Mouse (Mus musculus): ENCODE data around the gene Srbd1. TPM values are rescaled to one million over a fixed set of nuclear protein-coding genes. Genes with fewer than 3 reads are reported as not detected.

Gene Srbd1
- polyA plus RNA-seq, 1 experiment from 2014 or later, result 11.5 TPM

GRCm38 (mm10) chr17:85995086-85995485 is 149.9 kb downstream of the Srbd1 start:
- Histone ChIP-seq H3K27ac (ENCODE audit: low read depth, low read length) (no peak overlapping the region), H3K4me3 (ENCODE audit: low read depth, low read length) (no peak overlapping the region), H3K4me2 (no peak overlapping the region), H3K4me1 (replicated peaks; ENCODE audit: control insufficient read depth, insufficient read depth, low read length) (no peaks in the 10 kb centered on the region; the same call in 1 of the 2 replicates), H3K9ac (ENCODE audit: low read depth, low read length) (no peak overlapping the region), H3K27me3 (replicated peaks; ENCODE audit: control insufficient read depth, insufficient read depth, low read length) (no peaks in the 10 kb centered on the region), H3K9me3 (ENCODE audit: control insufficient read depth, low read length) (no peaks in the 10 kb centered on the region), H3K36me3 (ENCODE audit: control insufficient read depth, insufficient read depth, low read length) (peaks cover 6% of the 10 kb centered on the region; the same call in 1 of the 2 replicates)
- DNase-seq (ENCODE audit: low spot score), result no peak
- 96% methylated on average over 3 of the region's 4 CpGs for WGBS
- no peak for ATAC-seq (replicated peaks; ENCODE audit: low FRiP score)

DNA sequence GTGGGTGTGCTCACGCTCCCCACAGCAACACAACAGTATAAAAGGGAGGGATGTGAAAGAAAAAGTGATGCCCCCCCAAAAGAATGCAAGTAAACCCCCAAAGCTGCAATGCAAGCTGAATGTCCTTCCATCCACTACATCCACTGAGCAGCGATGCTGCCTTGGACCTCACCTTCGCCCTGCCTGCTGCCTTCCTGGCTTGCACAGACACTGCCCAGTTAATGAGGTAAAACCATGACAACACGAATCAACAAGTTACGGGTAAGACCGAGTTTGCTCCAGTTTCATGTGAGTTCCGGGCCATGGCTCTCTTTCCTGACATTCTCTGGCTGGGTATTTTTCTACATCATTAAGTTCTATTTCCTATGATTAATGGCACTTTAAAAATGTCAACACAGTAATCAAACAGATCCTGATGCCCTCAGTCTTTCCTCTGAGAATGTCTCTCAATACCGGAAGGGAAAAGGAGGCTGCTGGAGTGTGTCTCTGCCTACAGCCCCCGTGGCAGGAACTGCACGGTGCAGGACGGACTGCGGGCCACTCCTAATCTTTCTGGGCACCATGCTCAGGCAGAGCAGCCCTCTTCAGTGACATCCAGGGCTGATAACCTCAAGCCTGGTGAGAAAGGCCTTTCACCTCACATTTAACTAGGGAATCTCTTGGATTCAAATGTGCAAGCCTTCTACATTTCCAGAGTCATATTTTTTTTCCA is 155.8 kb downstream of the Srbd1 start:
- ATAC-seq (replicated peaks; ENCODE audit: low FRiP score), result no peak

DNA sequence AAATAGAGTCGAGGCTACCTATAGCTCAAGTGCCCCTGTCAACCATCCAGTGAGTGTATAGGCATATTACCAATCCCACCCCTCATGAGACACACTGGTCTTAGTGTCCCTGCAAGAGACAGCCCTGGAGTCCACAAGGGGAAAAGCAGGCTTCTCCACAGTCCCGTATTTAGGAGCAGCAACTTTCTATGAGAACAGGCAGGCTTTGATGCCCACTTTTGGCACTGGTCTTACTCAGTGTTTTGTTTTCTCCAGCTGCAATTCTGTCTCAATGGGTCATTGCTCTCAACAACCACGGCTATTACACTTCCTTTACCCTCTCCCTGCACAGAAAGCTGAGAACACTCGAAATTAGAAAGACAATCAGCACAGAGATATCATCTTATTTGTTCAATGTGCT is 157.4 kb downstream of the Srbd1 start:
- H3K27me3 ChIP-seq (replicated peaks; ENCODE audit: control insufficient read depth, insufficient read depth, low read length), result no peaks in the 10 kb centered on the region
- no peak overlapping the region for H3K4me2 ChIP-seq
- no peak overlapping the region for H3K4me3 ChIP-seq (ENCODE audit: low read depth, low read length)
- H3K9me3 ChIP-seq (ENCODE audit: control insufficient read depth, low read length), result no peaks in the 10 kb centered on the region
- ATAC-seq (replicated peaks; ENCODE audit: low FRiP score) (no peak), DNase-seq (ENCODE audit: low spot score) (no peak)
- 79% methylated on average over 4 of the region's 4 CpGs for WGBS
- H3K36me3 ChIP-seq (ENCODE audit: control insufficient read depth, insufficient read depth, low read length), result peaks cover 3% of the 10 kb centered on the region; the same call in 1 of the 2 replicates
- H3K4me1 ChIP-seq (replicated peaks; ENCODE audit: control insufficient read depth, insufficient read depth, low read length), result peaks cover 4% of the 10 kb centered on the region
- H3K9ac ChIP-seq (ENCODE audit: low read depth, low read length), result no peak overlapping the region
- no peak overlapping the region for H3K27ac ChIP-seq (ENCODE audit: low read depth, low read length)

More for the DNA sequence above, 155.8 kb downstream of the Srbd1 start:
- WGBS, result 78% methylated on average over 12 of the region's 12 CpGs
- Histone ChIP-seq H3K27me3 (replicated peaks; ENCODE audit: control insufficient read depth, insufficient read depth, low read length) (no peaks in the 10 kb centered on the region), H3K9me3 (ENCODE audit: control insufficient read depth, low read length) (no peaks in the 10 kb centered on the region), H3K4me3 (ENCODE audit: low read depth, low read length) (no peak overlapping the region), H3K27ac (ENCODE audit: low read depth, low read length) (no peak overlapping the region), H3K36me3 (ENCODE audit: control insufficient read depth, insufficient read depth, low read length) (peaks cover 3% of the 10 kb centered on the region; the same call in 1 of the 2 replicates), H3K9ac (ENCODE audit: low read depth, low read length) (no peak overlapping the region), H3K4me2 (no peak overlapping the region), H3K4me1 (replicated peaks; ENCODE audit: control insufficient read depth, insufficient read depth, low read length) (peaks cover 4% of the 10 kb centered on the region)
- no peak for DNase-seq (ENCODE audit: low spot score)

- Histone ChIP-seq H3K4me3 (ENCODE audit: low read depth, low read length) (no peak overlapping the region), H3K4me2 (no peak overlapping the region), H3K27ac (ENCODE audit: low read depth, low read length) (no peak overlapping the region), H3K9ac (ENCODE audit: low read depth, low read length) (no peak overlapping the region), H3K27me3 (replicated peaks; ENCODE audit: control insufficient read depth, insufficient read depth, low read length) (no peaks in the 10 kb centered on the region), H3K36me3 (ENCODE audit: control insufficient read depth, insufficient read depth, low read length) (peaks cover 3% of the 10 kb centered on the region; the same call in 1 of the 2 replicates), H3K9me3 (ENCODE audit: control insufficient read depth, low read length) (no peaks in the 10 kb centered on the region), H3K4me1 (replicated peaks; ENCODE audit: control insufficient read depth, insufficient read depth, low read length) (peaks cover 4% of the 10 kb centered on the region)
- DNase-seq (ENCODE audit: low spot score) (no peak), ATAC-seq (replicated peaks; ENCODE audit: low FRiP score) (no peak)
- 76% methylated on average over 4 of the region's 4 CpGs for whole genome bisulfite sequencing
Measured at GRCm38 (mm10) chr17:85986624-85987023, 158.4 kb downstream of the Srbd1 start.

DNA sequence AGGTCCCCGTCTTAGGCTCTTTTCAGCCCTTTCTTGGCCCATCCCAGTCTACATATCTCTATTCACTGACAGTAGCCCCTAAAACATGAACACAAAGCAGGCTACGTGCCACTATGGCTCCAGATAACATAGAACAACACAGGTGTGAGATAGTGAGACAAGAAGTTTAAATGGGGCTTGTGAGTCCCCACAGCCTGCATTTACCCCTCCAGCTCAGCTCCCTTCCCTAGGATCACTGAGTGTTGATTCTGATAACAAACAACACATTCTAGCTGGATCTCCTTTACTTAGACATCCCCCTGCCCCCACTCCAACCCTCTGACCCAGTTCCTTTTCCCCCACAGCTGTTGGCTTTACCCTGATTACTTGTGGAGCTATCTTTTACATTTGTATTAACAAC is 158.8 kb downstream of the Srbd1 start:
- H3K9ac ChIP-seq (ENCODE audit: low read depth, low read length), result no peak overlapping the region
- H3K27ac ChIP-seq (ENCODE audit: low read depth, low read length), result no peak overlapping the region
- 48% methylated on average over 2 of the region's 2 CpGs for WGBS
- ATAC-seq (replicated peaks; ENCODE audit: low FRiP score), result peak; percentile 68
- no peaks in the 10 kb centered on the region for H3K9me3 ChIP-seq (ENCODE audit: control insufficient read depth, low read length)
- H3K36me3 ChIP-seq (ENCODE audit: control insufficient read depth, insufficient read depth, low read length), result peaks cover 3% of the 10 kb centered on the region; the same call in 1 of the 2 replicates
- H3K27me3 ChIP-seq (replicated peaks; ENCODE audit: control insufficient read depth, insufficient read depth, low read length), result no peaks in the 10 kb centered on the region
- peaks cover 4% of the 10 kb centered on the region for H3K4me1 ChIP-seq (replicated peaks; ENCODE audit: control insufficient read depth, insufficient read depth, low read length)
- no peak overlapping the region for H3K4me2 ChIP-seq
- no peak for DNase-seq (ENCODE audit: low spot score)
- no peak overlapping the region for H3K4me3 ChIP-seq (ENCODE audit: low read depth, low read length)

- no peak overlapping the region for H3K4me3 ChIP-seq (ENCODE audit: low read depth, low read length)
- H3K27me3 ChIP-seq (replicated peaks; ENCODE audit: control insufficient read depth, insufficient read depth, low read length), result no peaks in the 10 kb centered on the region
- WGBS, result 83% methylated on average over 11 of the region's 11 CpGs
- H3K9ac ChIP-seq (ENCODE audit: low read depth, low read length), result no peak overlapping the region
- H3K36me3 ChIP-seq (ENCODE audit: control insufficient read depth, insufficient read depth, low read length), result peaks cover 3% of the 10 kb centered on the region; the same call in 1 of the 2 replicates
- H3K9me3 ChIP-seq (ENCODE audit: control insufficient read depth, low read length), result no peaks in the 10 kb centered on the region
- no peak overlapping the region for H3K4me2 ChIP-seq
- no peak for DNase-seq (ENCODE audit: low spot score)
- H3K27ac ChIP-seq (ENCODE audit: low read depth, low read length), result no peak overlapping the region
- ATAC-seq (replicated peaks; ENCODE audit: low FRiP score), result no peak
- peaks cover 4% of the 10 kb centered on the region for H3K4me1 ChIP-seq (replicated peaks; ENCODE audit: control insufficient read depth, insufficient read depth, low read length)
Measured at GRCm38 (mm10) chr17:85985131-85985530, 159.8 kb downstream of the Srbd1 start.

GRCm38 (mm10) chr17:85982271-85982670 is 162.7 kb downstream of the Srbd1 start:
- no peak for DNase-seq (ENCODE audit: low spot score)
- no peaks in the 10 kb centered on the region for H3K9me3 ChIP-seq (ENCODE audit: control insufficient read depth, low read length)
- H3K4me3 ChIP-seq (ENCODE audit: low read depth, low read length), result no peak overlapping the region
- no peak overlapping the region for H3K4me2 ChIP-seq
- H3K9ac ChIP-seq (ENCODE audit: low read depth, low read length), result no peak overlapping the region
- H3K27me3 ChIP-seq (replicated peaks; ENCODE audit: control insufficient read depth, insufficient read depth, low read length), result no peaks in the 10 kb centered on the region
- no peak overlapping the region for H3K27ac ChIP-seq (ENCODE audit: low read depth, low read length)
- H3K4me1 ChIP-seq (replicated peaks; ENCODE audit: control insufficient read depth, insufficient read depth, low read length), result peaks cover 4% of the 10 kb centered on the region; the same call in 1 of the 2 replicates
- 94% methylated on average over 4 of the region's 4 CpGs for WGBS
- no peaks in the 10 kb centered on the region; the same call in 1 of the 2 replicates for H3K36me3 ChIP-seq (ENCODE audit: control insufficient read depth, insufficient read depth, low read length)
- ATAC-seq (replicated peaks; ENCODE audit: low FRiP score), result no peak

- no peaks in the 10 kb centered on the region; the same call in 1 of the 2 replicates for H3K36me3 ChIP-seq (ENCODE audit: control insufficient read depth, insufficient read depth, low read length)
- H3K27ac ChIP-seq (ENCODE audit: low read depth, low read length), result no peak overlapping the region
- H3K27me3 ChIP-seq (replicated peaks; ENCODE audit: control insufficient read depth, insufficient read depth, low read length), result no peaks in the 10 kb centered on the region
- 81% methylated on average over 3 of the region's 3 CpGs for WGBS
- DNase-seq (ENCODE audit: low spot score) (no peak), ATAC-seq (replicated peaks; ENCODE audit: low FRiP score) (no peak)
- no peak overlapping the region for H3K4me2 ChIP-seq
- no peaks in the 10 kb centered on the region for H3K9me3 ChIP-seq (ENCODE audit: control insufficient read depth, low read length)
- no peak overlapping the region for H3K4me3 ChIP-seq (ENCODE audit: low read depth, low read length)
- peaks cover 4% of the 10 kb centered on the region; the same call in 1 of the 2 replicates for H3K4me1 ChIP-seq (replicated peaks; ENCODE audit: control insufficient read depth, insufficient read depth, low read length)
- no peak overlapping the region for H3K9ac ChIP-seq (ENCODE audit: low read depth, low read length)
Measured at GRCm38 (mm10) chr17:85981869-85982268, 163.1 kb downstream of the Srbd1 start.

DNA sequence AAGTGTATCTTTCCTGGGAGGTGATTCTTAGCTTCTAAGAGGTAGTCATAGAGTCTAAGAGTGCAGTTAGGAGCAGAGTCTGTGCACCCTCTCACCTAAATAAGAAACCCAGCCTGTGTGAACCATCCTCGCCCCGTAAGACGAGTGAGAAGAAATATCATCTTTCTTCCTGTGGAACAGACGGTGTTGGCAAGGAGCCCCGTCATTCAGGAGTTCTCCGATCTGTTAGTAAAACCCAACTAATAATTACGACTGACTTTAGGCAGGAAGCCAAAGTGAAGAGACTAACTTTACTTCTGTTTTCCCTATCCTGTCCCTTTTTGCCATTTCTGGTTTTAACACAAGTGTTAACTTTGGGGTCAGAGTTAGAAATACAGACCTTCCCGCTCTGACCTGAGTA is 166.1 kb downstream of the Srbd1 start:
- Histone ChIP-seq H3K27me3 (replicated peaks; ENCODE audit: control insufficient read depth, insufficient read depth, low read length) (no peaks in the 10 kb centered on the region), H3K27ac (ENCODE audit: low read depth, low read length) (no peak overlapping the region), H3K4me1 (replicated peaks; ENCODE audit: control insufficient read depth, insufficient read depth, low read length) (no peaks in the 10 kb centered on the region), H3K36me3 (ENCODE audit: control insufficient read depth, insufficient read depth, low read length) (no peaks in the 10 kb centered on the region; the same call in 1 of the 2 replicates), H3K9ac (ENCODE audit: low read depth, low read length) (no peak overlapping the region), H3K4me2 (no peak overlapping the region), H3K9me3 (ENCODE audit: control insufficient read depth, low read length) (no peaks in the 10 kb centered on the region), H3K4me3 (ENCODE audit: low read depth, low read length) (no peak overlapping the region)
- no peak for ATAC-seq (replicated peaks; ENCODE audit: low FRiP score)
- no peak for DNase-seq (ENCODE audit: low spot score)
- 83% methylated on average over 8 of the region's 8 CpGs for WGBS
